Mouse (Mus musculus): ENCODE results near the gene Vsig8. TPM values are rescaled to one million over a fixed set of nuclear protein-coding genes. Genes with fewer than 3 reads are reported as not detected.
A peak's percentile ranks its signal among the peaks of the same experiment; 100 is the strongest.

Gene Vsig8
- polyA plus RNA-seq, 1 experiment = 12.1 TPM

DNA sequence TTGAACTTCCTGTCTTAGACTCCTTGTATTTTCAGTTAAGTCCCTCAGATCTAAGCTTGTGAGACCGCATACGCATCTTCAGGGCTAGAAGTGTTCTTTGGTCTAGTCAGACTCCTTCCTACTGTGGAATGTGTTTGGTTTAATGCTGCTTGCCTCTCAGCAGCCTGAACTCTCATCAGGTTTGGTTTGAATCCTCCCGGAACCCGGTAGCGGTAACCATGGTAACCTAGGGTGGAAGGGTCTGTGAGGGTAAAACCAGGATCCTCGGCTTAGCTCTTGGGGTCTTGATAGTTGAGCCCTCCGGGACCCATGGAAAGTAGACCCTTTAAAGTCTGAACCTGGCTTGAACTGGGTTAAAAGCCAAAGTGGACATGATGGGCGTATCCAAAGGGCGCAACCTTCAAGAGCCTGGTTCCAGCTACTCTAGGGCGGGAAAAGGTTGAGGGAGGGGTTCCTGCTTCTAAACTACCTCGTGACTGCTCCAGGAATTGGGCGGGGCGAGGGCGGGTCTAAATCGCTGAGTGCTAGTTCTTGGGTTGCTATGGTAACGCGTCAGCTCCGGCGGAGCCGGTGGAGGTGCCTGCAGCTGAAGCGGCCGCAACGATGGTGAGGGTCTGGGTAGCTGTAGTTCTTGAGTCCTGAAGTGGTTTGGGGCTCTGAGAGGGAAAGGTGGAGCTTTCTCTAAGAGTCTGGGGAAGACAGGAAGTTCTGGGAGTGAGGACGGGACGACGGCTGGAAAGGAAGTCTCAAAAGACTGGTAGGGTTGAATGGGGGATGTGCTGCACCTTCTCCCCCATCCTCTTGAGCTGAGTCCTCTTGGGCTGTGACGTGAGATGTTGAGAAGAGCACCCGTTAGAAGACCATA is 34.9 kb upstream of the Vsig8 start, which contains the start of gene Cfap45:
TSS of gene Cfap45 (plus strand) at position 226 of the 865 bp plus-strand sequence.
- Histone ChIP-seq H3K27ac (ENCODE audit: control insufficient read depth, insufficient read depth, low read depth, low read length) (peak within 1 kb of the TSS; percentile 76), H3K4me3 (ENCODE audit: control insufficient read depth, low read depth, low read length) (peak within 1 kb of the TSS; percentile 88), H3K4me1 (ENCODE audit: control insufficient read depth, insufficient read depth, low read length) (peaks cover 10% of the 10 kb centered on the region), H3K36me3 (ENCODE audit: control insufficient read depth, insufficient read depth, low read length) (no peaks in the 10 kb centered on the region), H3K27me3 (ENCODE audit: control insufficient read depth, insufficient read depth, low read length) (no peaks in the 10 kb centered on the region)
- TF ChIP-seq POLR2A (IDR thresholded peaks at IDR 0.05; ENCODE audit: control insufficient read depth, low read depth, low read length) = peak; percentile 75
- no peak for TF ChIP-seq CTCF (IDR thresholded peaks at IDR 0.05; ENCODE audit: control insufficient read depth, insufficient read depth, insufficient replicate concordance, low read depth, low read length)

DNA sequence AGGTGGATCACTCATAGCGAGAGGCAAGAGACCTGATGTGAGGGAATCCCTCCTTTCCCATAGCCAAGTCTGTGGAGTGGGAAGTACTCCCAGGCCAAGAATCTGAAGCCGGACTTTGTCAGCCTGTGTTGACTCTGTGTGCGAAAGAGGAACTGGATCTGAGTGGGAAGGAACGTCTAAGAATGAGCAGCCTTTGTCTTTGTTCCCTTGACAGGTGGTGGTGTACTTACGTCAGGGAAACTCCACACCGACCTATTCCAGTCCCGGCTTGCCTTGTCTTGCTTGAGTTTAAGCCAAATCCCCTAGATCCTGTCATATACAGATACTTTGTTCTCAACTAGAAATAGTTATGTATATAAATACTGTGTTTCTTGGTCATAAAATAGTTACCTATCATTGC is 33.2 kb upstream of the Vsig8 start:
- TF ChIP-seq POLR2A (IDR thresholded peaks at IDR 0.05; ENCODE audit: control insufficient read depth, low read depth, low read length) (no peak), CTCF (IDR thresholded peaks at IDR 0.05; ENCODE audit: control insufficient read depth, insufficient read depth, insufficient replicate concordance, low read depth, low read length) (no peak)
- peaks cover 12% of the 10 kb centered on the region for H3K4me1 ChIP-seq (ENCODE audit: control insufficient read depth, insufficient read depth, low read length)
- no peaks in the 10 kb centered on the region for H3K36me3 ChIP-seq (ENCODE audit: control insufficient read depth, insufficient read depth, low read length)
- H3K27me3 ChIP-seq (ENCODE audit: control insufficient read depth, insufficient read depth, low read length) = no peaks in the 10 kb centered on the region
- no peak overlapping the region for H3K27ac ChIP-seq (ENCODE audit: control insufficient read depth, insufficient read depth, low read depth, low read length)
- peak overlapping the region; percentile 88 for H3K4me3 ChIP-seq (ENCODE audit: control insufficient read depth, low read depth, low read length)

DNA sequence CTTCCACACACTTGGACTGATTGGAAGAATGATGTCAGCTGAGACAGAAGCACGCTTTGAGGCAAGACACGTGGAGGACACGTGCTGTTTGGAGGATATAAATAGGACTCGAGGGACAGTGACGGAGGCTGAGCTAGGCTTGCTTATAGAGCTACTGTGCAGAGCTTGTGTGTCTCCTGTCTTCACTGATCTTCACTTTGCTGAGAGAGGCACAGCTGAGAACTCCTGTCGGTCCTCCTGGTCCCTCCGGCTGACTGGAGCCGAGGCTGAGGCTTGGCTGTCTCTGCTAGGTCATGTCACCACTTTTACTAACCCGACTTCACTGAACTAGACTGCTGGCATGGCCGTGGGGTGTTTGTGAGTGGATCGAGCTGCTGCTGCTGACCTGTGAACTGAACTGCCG is 32.0 kb upstream of the Vsig8 start:
- Histone ChIP-seq H3K27ac (ENCODE audit: control insufficient read depth, insufficient read depth, low read depth, low read length) (no peak overlapping the region), H3K4me1 (ENCODE audit: control insufficient read depth, insufficient read depth, low read length) (peaks cover 12% of the 10 kb centered on the region), H3K27me3 (ENCODE audit: control insufficient read depth, insufficient read depth, low read length) (no peaks in the 10 kb centered on the region), H3K36me3 (ENCODE audit: control insufficient read depth, insufficient read depth, low read length) (no peaks in the 10 kb centered on the region), H3K4me3 (ENCODE audit: control insufficient read depth, low read depth, low read length) (peak overlapping the region; percentile 11)
- no peak for TF ChIP-seq CTCF (IDR thresholded peaks at IDR 0.05; ENCODE audit: control insufficient read depth, insufficient read depth, insufficient replicate concordance, low read depth, low read length)
- TF ChIP-seq POLR2A (IDR thresholded peaks at IDR 0.05; ENCODE audit: control insufficient read depth, low read depth, low read length) = no peak

DNA sequence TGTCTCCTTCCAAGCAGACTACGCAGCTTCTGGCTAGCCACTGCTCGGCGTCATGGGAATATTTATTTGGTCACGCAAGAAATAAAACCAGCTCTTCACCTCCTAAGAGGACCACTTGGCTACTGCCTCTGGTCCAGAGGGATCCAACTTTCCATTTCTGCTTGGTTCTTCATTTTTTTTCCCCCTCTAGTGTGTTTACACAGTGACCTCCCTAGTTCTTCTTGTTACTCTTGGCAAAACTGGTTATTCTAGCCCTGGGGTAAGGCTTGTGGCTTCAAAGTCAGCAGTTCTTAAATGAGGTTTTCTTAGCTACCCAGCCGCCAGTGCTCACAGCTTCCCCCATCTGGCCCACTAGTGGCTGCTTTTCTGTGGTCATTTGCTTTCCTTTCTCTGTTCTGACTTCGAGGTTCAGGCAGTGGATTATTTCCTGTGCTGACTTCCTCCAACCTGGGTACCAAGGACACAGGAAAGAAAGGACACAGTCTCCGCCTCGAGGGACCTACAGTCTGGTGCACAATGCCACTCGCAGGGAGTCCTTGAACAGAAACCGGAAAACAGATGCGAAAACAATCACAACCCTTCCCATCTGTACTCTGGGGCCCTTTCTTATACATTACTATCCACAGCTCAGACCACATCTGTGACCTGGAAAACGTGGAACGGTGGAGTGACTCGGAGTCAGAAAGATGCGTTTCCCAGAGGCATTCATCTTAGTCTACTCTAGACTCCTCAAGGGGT is 30.5 kb upstream of the Vsig8 start:
- Histone ChIP-seq H3K27ac (ENCODE audit: control insufficient read depth, insufficient read depth, low read depth, low read length) (no peak overlapping the region), H3K4me1 (ENCODE audit: control insufficient read depth, insufficient read depth, low read length) (peaks cover 12% of the 10 kb centered on the region), H3K27me3 (ENCODE audit: control insufficient read depth, insufficient read depth, low read length) (no peaks in the 10 kb centered on the region), H3K36me3 (ENCODE audit: control insufficient read depth, insufficient read depth, low read length) (no peaks in the 10 kb centered on the region), H3K4me3 (ENCODE audit: control insufficient read depth, low read depth, low read length) (no peak overlapping the region)
- TF ChIP-seq CTCF (IDR thresholded peaks at IDR 0.05; ENCODE audit: control insufficient read depth, insufficient read depth, insufficient replicate concordance, low read depth, low read length) (no peak; the same call in 1 of the 2 replicates), POLR2A (IDR thresholded peaks at IDR 0.05; ENCODE audit: control insufficient read depth, low read depth, low read length) (no peak)

GRCm38 (mm10) chr1:172525971-172526370 is 29.8 kb upstream of the Vsig8 start:
- TF ChIP-seq CTCF (IDR thresholded peaks at IDR 0.05; ENCODE audit: control insufficient read depth, insufficient read depth, insufficient replicate concordance, low read depth, low read length) = no peak
- no peak for TF ChIP-seq POLR2A (IDR thresholded peaks at IDR 0.05; ENCODE audit: control insufficient read depth, low read depth, low read length)
- no peak overlapping the region for H3K27ac ChIP-seq (ENCODE audit: control insufficient read depth, insufficient read depth, low read depth, low read length)
- H3K36me3 ChIP-seq (ENCODE audit: control insufficient read depth, insufficient read depth, low read length) = no peaks in the 10 kb centered on the region
- no peaks in the 10 kb centered on the region for H3K27me3 ChIP-seq (ENCODE audit: control insufficient read depth, insufficient read depth, low read length)
- peaks cover 10% of the 10 kb centered on the region for H3K4me1 ChIP-seq (ENCODE audit: control insufficient read depth, insufficient read depth, low read length)
- no peak overlapping the region for H3K4me3 ChIP-seq (ENCODE audit: control insufficient read depth, low read depth, low read length)

DNA sequence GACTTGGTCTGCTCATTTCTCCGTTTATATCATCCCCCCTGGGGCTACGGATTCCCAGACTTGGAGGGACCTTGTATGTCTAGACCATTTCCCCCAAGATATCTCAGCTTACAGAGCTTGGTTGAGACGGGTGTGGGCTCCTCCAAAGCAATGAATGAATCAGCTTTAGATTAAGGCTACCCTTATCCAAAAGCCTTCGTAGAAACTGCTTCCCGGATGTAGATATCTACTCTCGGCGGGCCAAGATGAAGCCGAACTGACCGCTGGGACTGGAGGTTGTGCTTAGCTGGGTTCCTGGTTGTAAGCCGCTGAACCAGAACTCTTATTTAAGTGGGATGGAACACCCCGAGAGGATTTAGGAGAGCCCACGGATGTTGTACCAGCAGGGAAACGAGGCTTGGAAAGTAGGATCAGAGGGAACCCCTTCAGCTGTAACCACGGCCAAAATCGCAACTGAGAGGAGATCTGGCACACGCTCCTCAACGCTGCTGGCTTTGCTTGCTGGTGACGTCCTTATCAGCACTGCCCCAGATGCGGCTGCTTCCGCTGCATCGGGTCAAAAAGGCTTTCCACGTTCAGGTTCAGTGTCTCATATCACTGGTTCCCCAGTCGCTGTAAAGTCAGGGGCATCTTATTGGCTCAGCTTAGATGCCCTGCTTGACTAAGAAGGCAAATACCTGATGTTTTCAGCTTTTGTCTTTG is 29.2 kb upstream of the Vsig8 start:
- Histone ChIP-seq H3K27ac (ENCODE audit: control insufficient read depth, insufficient read depth, low read depth, low read length) (no peak overlapping the region), H3K4me3 (ENCODE audit: control insufficient read depth, low read depth, low read length) (peak overlapping the region; percentile 4), H3K36me3 (ENCODE audit: control insufficient read depth, insufficient read depth, low read length) (no peaks in the 10 kb centered on the region), H3K27me3 (ENCODE audit: control insufficient read depth, insufficient read depth, low read length) (no peaks in the 10 kb centered on the region), H3K4me1 (ENCODE audit: control insufficient read depth, insufficient read depth, low read length) (peaks cover 7% of the 10 kb centered on the region)
- TF ChIP-seq POLR2A (IDR thresholded peaks at IDR 0.05; ENCODE audit: control insufficient read depth, low read depth, low read length) (no peak), CTCF (IDR thresholded peaks at IDR 0.05; ENCODE audit: control insufficient read depth, insufficient read depth, insufficient replicate concordance, low read depth, low read length) (no peak)

GRCm38 (mm10) chr1:172527431-172527830 is 28.3 kb upstream of the Vsig8 start:
- no peaks in the 10 kb centered on the region for H3K36me3 ChIP-seq (ENCODE audit: control insufficient read depth, insufficient read depth, low read length)
- no peak overlapping the region for H3K4me3 ChIP-seq (ENCODE audit: control insufficient read depth, low read depth, low read length)
- H3K27me3 ChIP-seq (ENCODE audit: control insufficient read depth, insufficient read depth, low read length) = no peaks in the 10 kb centered on the region
- no peak for TF ChIP-seq POLR2A (IDR thresholded peaks at IDR 0.05; ENCODE audit: control insufficient read depth, low read depth, low read length)
- TF ChIP-seq CTCF (IDR thresholded peaks at IDR 0.05; ENCODE audit: control insufficient read depth, insufficient read depth, insufficient replicate concordance, low read depth, low read length) = no peak
- no peak overlapping the region for H3K27ac ChIP-seq (ENCODE audit: control insufficient read depth, insufficient read depth, low read depth, low read length)
- peaks cover 12% of the 10 kb centered on the region for H3K4me1 ChIP-seq (ENCODE audit: control insufficient read depth, insufficient read depth, low read length)
